Mouse (Mus musculus): ENCODE results near the gene Wscd1.

Wscd1 gene

GRCm38 (mm10) chr11:71749671-71750070, at the start of gene Wscd1:
Gene Wscd1 (plus strand): TSS chr11:71749920.
- no peak for DNase-seq (ENCODE audit: low spot score)

GRCm38 (mm10) chr11:71728066-71728465, 21.7 kb upstream of the Wscd1 start:
- DNase-seq (ENCODE audit: low spot score), result no peak

DNA sequence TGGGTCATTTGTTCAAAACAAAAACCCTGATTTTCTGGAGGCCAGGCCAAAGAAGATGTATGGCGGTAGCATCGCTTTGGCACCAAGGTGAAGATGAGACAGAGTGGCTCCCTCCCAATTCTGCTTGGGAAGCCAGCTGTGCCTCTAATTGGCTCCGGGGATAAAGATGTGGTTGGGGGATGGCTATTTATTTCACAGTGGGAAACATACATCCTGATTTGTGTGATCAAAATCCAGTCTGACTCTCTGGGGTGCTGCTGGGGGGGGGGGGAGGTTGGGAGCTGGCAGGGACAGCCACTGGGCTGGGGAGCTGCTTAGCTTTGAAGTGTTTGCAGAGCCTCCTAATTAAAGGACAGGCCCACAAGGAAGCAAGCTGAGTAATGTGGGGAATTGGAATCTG, 20.4 kb upstream of the Wscd1 start:
- no peak for DNase-seq (ENCODE audit: low spot score)

- DNase-seq (ENCODE audit: low spot score), result no peak
These were observed 15.9 kb upstream of the Wscd1 start for GRCm38 (mm10) chr11:71733771-71734170.

- no peak for DNase-seq (ENCODE audit: low spot score)
These were observed 12.6 kb upstream of the Wscd1 start for GRCm38 (mm10) chr11:71737106-71737505.

DNA sequence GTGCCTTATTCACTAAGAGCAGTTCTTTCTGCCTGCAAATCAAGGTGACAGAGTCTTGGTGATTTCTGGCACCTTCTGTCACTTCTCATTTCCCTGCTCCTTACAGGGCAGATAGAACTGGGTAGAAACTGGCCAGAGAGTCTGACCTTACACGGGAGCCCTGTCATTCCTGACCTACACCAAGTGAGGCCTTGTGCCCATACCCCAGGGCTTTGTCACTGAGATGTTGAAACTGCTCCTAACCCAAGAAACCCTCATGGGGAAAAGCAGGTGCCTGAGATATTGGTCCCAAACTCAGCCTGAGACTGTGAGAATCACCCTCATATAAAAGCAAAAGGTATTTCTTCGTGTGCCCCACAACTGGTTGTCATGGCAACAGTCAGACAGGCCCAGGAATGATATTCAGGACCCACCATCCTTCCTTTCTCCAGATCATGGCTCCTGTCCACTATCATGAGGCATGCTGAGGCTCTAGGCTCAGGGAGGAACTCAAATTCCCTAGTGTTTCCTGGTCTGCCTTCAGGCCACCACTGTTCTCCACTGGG, 11.1 kb upstream of the Wscd1 start:
- no peak for DNase-seq (ENCODE audit: low spot score)

GRCm38 (mm10) chr11:71745875-71746274, 3.8 kb upstream of the Wscd1 start:
- DNase-seq (ENCODE audit: low spot score), result no peak

- DNase-seq (ENCODE audit: low spot score), result no peak
These were observed 2.0 kb upstream of the Wscd1 start for GRCm38 (mm10) chr11:71747719-71748118.

- DNase-seq (ENCODE audit: low spot score), result no peak
These were observed 934 bp downstream of the Wscd1 start for GRCm38 (mm10) chr11:71750534-71751173.

GRCm38 (mm10) chr11:71751174-71751611, 1.5 kb downstream of the Wscd1 start:
- no peak for DNase-seq (ENCODE audit: low spot score)

DNA sequence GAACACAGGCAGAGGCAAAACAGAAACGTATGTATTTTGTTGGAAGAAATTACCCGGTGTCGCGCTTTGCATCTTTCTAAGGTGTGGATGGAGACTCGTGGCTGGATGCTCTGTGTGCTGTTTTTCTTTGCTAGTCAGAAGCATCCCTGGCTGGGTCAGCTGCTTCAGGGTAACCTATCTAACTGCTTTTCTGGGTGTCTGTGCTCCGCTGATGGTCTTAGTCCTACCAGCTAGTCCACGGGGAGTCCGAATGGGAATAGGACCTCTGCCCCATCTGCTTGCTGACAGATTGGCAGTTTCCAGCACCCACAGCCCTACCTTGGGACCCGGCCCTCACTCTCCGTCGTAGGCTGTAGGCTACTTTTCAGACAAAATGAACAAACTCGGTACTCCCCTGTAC, 2.0 kb downstream of the Wscd1 start:
- no peak for DNase-seq (ENCODE audit: low spot score)

- DNase-seq (ENCODE audit: low spot score), result no peak
These were observed 2.9 kb downstream of the Wscd1 start for GRCm38 (mm10) chr11:71752626-71753025.

GRCm38 (mm10) chr11:71755115-71755514, 5.4 kb downstream of the Wscd1 start:
- no peak for DNase-seq (ENCODE audit: low spot score)

GRCm38 (mm10) chr11:71756325-71756724, 6.6 kb downstream of the Wscd1 start:
- DNase-seq (ENCODE audit: low spot score), result no peak

- DNase-seq (ENCODE audit: low spot score), result no peak
These were observed 8.7 kb downstream of the Wscd1 start for GRCm38 (mm10) chr11:71758211-71759110.

DNA sequence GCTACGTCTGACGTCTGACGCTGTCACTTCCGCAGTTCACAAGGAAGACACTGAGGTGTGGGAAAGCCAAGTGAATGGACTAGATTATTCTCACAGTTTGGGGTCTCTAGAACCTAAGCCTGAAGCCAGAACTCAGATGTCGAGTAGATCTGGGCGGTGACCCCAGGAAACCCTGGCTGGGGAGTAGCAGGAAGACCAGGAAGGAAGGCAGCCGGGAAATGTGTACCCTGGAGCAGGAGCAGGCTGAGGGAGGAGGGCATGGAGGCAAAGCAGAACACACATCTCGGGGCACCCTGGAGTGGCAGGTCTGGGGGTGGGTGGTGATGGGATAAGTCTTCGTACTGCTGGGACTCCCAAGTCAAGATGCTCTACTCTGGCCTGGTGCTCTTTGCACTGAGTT, 11.3 kb downstream of the Wscd1 start:
- DNase-seq (ENCODE audit: low spot score), result no peak

- no peak for DNase-seq (ENCODE audit: low spot score)
These were observed 13.4 kb downstream of the Wscd1 start for GRCm38 (mm10) chr11:71763154-71763553.

DNA sequence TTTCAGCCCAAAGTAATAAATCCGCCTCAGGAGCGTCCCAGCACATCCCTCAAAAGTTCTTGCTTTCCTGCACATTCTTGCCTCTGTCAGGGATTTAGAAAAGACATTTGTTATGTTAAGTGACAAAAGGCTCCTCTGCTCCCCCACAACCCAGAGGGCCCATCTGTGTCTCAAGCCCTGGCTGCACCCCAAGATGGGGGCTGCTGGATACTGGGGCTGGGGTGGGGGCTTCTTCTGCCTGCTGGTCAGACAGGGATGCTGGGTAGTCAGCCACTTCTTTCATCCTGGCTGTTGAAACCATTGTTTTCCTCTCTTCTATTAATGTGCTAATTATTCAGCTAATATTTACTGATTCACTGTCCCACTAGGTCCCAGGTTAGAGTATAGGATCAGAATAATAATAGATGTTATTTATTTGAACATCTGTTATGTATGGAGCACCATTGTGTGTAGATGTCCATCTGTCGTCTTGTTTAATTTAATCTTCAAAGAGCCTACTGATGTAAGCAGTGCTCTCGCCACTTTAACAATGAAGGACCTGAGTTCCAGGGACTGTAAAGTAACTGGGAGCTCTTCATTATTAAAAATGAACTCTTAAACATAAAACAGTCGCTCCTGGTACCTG, 14.0 kb downstream of the Wscd1 start:
- no peak for DNase-seq (ENCODE audit: low spot score)

- DNase-seq (ENCODE audit: low spot score), result no peak
These were observed 15.0 kb downstream of the Wscd1 start for GRCm38 (mm10) chr11:71764743-71765142.

- DNase-seq (ENCODE audit: low spot score), result no peak
These were observed 15.6 kb downstream of the Wscd1 start for GRCm38 (mm10) chr11:71765335-71765734.

- no peak for DNase-seq (ENCODE audit: low spot score)
These were observed 16.7 kb downstream of the Wscd1 start for GRCm38 (mm10) chr11:71766380-71766779.

- DNase-seq (ENCODE audit: low spot score), result no peak
These were observed 18.0 kb downstream of the Wscd1 start for GRCm38 (mm10) chr11:71767726-71768125.

DNA sequence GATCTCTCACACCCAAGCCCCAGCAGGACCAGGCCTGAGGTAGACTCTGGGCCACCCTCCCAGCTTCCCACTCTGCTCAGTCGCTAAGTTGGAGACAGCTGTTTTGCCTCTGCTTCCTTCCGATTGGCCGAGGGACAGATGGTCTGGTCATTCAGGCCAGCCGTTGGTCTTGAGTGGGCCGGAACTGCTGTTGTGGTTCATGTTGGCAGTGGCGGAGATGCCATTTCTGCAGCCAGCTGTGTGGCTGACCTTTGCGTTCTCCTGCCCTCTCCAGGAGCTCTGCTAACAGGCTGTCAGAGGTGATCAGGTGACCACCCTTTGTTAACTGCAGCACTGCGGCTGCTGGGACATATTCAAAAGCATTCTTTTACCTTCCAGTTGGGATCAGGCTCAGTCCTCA, 20.0 kb downstream of the Wscd1 start:
- DNase-seq (ENCODE audit: low spot score), result no peak

Measured in c-Kit-positive CD71-positive TER-119-positive erythroid progenitor cells, embryonic 14.5 days (primary cell).